Mouse (Mus musculus): Measurements from ENCODE around the gene Slc48a1. TPM values are rescaled to one million over a fixed set of nuclear protein-coding genes. Genes with fewer than 3 reads are reported as not detected.

Slc48a1 gene
- total RNA-seq, 1 experiment from 2014 or later: 20.8 TPM

DNA sequence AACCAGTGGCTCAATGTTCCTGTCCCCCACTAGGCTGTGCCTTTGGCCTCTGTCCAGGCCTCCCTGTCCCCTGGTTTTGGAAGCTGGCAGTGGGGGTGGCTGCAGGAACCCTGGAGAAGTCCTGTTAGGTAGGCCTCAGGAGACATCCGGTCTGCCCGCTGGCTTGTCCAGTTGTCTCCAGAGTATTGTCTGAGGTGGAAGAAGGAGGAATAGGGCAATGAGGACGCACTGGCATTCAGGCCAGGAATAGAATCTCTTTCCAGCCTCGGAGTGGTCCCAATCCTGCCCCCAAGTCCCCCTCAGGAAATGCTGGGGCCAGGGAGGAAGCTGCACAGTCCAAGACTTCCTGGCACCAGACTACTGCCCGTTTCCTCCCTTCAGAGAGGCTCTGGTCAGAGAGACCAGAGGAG, 4.4 kb upstream of the Slc48a1 start:
- no peak for ATAC-seq (ENCODE audit: extremely low read depth, insufficient number of reproducible peaks, low FRiP score, poor library complexity, severe bottlenecking)

DNA sequence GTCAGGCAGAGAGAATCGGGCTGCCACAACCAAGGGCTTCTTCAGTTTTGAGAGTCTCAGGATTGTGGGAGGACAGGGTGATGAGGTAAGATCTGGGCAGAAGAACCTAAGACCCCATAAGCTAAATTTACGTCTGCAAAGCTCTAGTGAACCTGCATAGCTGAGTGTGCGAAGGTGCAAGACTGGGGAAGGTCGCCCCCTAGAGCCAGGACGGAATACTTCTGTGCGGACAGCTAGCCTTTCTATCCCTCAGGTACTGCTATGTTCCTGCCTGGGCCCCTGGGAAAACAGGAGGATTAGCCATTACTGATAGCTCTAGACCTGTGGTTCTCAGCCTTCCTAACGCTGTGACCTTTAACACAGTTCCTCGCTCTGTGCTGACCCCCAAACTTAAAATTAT, 1.8 kb upstream of the Slc48a1 start:
- ATAC-seq (ENCODE audit: extremely low read depth, insufficient number of reproducible peaks, low FRiP score, poor library complexity, severe bottlenecking): peak; percentile 70

DNA sequence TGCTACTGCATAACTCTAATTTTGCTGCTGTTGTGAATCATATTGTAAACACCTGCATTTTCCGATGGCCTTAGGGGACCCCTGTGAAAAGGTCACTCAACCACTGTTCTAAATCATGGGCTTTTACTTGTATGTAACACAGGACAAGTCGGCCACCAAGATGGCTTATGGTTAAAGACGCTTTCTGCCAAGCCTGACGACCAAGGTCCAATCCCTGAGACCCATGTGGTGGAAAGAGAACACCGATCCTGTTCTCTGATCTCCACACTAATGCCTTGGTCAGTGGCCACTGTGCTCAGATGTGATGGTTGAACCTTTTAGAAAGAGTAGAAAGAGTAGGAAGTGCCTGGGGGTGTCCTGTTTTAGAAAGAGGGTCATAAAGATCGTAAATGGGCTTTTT, 1.4 kb upstream of the Slc48a1 start:
- ATAC-seq (ENCODE audit: extremely low read depth, insufficient number of reproducible peaks, low FRiP score, poor library complexity, severe bottlenecking): no peak

DNA sequence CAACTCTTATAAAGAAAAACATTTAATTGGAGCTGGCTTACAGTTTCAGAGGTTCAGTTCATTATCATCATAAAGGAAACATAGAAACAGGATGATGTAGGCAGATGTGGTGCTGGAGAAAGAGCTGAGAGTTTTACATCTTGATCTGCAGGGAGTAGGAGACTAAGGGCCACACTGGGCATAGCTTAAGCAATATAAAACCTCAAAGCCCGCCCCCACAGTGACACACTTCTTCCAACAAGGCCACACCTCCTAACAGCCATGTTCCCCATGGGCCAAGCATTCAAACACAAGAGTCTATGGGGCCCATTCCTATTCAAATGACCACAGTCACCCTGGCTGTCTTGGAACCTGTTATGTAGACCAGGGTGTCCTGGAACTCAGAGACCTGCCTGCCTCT, 1.3 kb downstream of the Slc48a1 start:
- ATAC-seq (ENCODE audit: extremely low read depth, insufficient number of reproducible peaks, low FRiP score, poor library complexity, severe bottlenecking): no peak

DNA sequence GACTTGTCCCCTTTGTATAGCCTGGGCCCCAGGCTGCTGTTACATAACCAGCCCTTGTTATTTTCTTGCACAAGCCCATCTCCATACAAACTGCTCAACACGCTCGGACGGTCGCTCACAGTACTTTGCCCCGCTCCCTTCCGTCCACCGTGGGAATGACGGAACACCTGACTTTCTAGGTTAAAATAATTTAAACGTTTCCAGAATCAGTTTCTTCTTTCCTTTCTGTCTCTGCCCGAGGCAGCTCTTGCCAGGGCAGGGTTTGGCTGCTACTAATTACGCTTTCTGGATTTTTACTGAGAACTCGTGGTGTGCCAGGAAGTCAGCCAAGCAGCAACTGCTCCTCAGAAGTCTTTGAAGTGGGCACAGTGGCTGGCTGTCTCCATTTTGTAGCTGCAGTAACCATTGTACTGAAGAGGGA, 2.3 kb downstream of the Slc48a1 start:
- ATAC-seq (ENCODE audit: extremely low read depth, insufficient number of reproducible peaks, low FRiP score, poor library complexity, severe bottlenecking): no peak

DNA sequence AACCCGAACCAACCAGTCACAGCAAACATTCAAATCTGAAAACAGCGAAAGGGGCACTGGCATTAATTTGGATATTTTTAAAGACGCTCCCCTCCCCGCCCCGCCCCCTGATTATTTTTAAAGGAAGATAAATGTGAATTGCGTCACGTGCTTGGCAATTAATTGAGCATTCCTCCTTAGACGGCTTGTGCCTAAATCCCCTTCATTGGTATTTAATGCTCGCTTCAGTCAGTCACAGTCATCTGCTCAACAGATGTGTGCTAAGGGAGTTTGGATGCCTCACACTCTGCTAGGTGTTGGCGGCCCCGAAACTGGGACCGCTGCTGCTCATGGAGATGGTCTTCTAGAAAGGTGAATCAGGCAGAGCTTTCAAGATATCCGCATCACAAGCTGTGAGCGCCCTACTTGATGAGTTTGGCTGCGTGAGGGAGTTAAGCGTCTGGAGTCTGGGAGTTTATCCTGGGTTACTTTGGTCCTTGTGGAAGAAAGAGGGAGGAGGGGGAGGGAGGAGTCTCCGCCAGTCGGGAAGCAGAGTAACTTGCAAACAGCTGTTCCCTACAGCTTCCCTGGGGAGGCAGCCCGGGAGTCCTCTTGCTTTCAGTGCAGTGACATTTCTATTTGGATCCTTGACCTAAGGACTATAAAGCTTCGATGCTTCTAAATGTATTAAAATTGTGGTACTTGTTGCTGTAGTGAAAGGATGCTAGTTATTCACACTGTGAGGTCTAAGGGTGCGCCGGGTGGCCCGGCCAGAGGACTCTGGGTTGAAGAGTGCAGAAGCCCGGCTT, 3.8 kb downstream of the Slc48a1 start:
- no peak for ATAC-seq (ENCODE audit: extremely low read depth, insufficient number of reproducible peaks, low FRiP score, poor library complexity, severe bottlenecking)

DNA sequence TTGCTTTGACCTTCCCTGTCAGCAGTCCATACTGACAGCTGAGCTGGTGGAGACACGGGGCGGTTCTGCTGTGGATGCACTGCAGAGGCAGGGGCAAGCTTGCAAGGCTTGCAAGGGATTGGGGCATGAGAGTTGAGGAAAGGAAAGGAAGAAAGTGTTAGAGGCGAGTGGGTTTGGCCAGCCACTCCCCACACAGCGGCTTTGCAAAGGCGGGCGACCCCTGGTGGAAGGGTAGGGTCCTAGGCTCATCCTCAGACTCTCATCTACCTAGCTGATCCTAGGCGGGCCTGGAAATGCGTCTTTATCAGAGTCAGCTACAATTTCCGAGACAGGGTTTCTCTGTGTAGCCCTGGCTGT, 4.4 kb downstream of the Slc48a1 start:
- ATAC-seq (ENCODE audit: extremely low read depth, insufficient number of reproducible peaks, low FRiP score, poor library complexity, severe bottlenecking): peak; percentile 49

DNA sequence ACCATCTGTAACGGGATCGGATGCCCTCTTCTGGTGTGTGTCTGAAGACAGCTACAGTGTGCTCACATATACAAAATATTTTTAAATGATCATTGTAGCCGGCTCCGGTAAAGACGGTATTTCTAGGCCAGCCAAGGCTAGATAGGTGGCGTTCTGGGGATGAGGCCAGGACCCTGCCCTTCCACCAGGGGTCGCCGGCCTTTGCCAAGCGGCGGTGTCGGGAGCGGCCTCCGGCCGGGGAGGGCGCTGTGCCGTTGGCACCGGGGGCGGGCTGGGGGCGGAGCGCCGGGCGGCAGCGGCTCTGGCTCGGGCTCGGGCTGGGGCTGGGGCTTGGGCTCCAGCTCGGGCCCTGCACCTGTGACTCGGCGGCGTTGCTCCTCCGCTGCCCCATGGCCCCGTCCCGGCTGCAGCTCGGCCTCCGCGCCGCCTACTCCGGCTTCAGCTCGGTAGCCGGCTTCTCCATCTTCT, 5.8 kb downstream of the Slc48a1 start:
- peak; percentile 72 for ATAC-seq (ENCODE audit: extremely low read depth, insufficient number of reproducible peaks, low FRiP score, poor library complexity, severe bottlenecking)

DNA sequence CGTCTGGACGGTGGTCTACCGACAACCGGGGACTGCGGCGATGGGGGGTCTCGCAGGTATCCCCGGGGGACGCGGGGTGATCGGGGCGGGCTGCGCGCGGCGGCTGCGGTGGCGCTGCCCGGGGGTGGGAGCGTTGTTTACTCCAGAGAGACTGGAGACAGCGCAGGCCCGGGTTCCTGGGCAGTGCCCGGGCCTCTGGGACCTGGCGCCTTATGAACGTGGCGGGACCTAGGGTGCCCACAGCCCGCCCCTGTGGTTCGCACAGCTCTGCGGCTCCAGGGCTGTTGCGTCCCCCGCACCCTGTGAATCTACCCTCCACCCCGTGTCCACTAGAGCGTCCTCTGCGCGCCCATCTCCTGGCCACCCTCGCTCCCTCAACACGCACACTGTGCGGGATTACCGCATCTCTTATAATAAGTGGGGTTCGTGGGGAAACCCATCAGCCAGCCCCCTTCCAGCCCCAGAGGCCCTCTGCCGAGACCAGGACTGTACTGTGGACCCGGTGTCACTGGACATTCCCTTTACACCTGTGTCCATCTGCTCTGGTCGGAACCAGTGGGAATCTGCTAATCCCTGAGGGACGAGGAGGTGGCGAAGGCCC, 6.3 kb downstream of the Slc48a1 start:
- 0 out of 2 replicates have a peak, but pooled peaks have one; percentile 4 for ATAC-seq (ENCODE audit: extremely low read depth, insufficient number of reproducible peaks, low FRiP score, poor library complexity, severe bottlenecking)

DNA sequence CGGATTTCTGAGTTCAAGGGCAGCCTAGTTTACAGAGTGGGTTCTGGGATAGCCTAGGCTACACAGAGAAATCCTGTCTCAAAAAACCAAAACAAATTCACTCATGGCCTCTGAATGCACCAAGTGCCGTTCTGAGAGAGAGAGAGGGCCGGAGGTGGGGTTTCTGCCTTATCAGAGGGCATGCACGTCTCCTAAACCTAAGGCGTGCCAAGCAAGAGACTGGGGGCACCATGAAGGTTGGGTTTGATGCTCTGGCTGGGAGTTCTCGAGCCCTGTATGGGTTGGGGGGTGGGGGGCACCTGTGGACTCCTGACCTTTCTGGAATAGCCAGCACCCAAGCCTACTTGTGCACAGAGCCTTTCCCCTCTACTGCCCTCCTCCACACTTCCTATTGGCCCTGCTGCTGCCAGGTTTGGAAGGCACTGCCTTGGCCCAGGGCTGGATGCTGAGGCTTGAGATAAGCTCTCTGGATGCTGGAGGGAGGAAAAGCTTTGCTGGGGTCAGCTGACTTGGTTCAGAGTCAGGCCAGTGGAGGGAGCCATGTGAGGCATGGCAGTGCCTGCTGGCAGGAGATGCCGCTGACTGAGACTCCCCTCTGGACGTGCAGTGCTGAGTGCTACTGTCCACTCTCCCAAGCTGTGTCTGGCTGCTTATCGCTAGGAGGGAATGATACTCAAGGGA, 7.6 kb downstream of the Slc48a1 start:
- ATAC-seq (ENCODE audit: extremely low read depth, insufficient number of reproducible peaks, low FRiP score, poor library complexity, severe bottlenecking): no peak

DNA sequence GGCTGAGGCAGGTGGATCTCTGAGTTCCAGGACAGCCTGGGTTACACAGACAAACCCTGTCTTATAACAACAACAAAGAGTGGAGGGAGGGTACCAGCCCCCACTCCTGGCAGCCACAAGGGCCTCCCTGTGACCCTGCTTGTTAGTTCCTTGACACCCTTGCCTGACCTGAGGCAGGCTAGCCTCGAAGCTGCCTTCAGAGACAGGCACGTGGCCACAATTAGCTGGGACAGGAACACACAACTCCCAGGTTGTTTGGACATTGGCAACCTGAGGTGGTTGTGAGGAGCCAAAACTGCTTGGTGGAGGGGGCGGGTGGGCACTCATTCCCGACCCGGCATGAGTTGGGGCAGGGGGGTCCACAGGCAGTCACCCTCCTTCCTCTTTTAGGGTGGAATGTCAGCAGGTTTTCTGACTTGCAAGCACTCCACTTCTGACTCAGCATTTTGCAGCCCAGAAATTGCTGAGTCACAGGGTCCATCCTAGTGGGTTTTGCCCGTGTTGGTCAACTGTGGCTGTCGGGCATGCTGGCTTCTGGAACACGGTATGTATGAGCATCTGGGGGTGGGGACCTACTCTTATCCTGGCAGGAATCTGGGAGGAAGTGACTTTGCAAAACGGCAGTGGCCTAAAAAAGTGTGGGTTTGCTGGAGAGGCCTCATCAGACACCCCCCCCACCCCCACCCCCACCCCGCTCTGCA, 8.2 kb downstream of the Slc48a1 start:
- no peak for ATAC-seq (ENCODE audit: extremely low read depth, insufficient number of reproducible peaks, low FRiP score, poor library complexity, severe bottlenecking)

DNA sequence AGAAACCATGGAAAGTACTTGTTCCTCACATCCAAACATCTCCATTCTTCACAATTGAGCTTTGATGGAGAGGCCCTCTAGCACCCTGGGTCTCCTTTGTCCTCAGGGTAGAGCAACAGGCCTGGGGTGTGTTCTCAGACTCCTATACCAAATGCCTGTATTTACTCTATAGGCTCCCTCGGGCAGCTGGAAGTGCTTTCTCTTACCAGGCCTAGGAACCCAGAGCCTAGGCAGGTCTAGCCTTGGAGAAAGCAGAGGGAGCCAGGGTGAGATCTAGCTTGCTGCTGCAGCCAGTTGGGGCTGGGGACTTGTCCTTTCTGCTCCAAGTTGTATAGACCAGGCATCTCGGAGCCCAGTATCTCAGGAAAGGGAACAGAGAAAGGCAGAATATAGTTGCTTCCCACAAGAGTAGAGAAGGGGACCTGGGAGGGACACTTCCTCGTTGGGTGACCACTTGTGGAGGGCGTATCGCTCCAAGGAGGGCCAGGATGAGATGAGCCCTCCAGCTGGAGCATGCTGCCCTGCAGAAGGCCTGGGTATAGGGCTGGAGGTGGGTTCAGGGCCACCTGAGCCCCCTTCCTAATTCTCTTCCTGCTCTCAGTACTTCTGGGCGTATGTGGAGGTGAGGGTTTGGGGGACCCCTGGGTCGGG, 9.0 kb downstream of the Slc48a1 start:
- no peak for ATAC-seq (ENCODE audit: extremely low read depth, insufficient number of reproducible peaks, low FRiP score, poor library complexity, severe bottlenecking)

DNA sequence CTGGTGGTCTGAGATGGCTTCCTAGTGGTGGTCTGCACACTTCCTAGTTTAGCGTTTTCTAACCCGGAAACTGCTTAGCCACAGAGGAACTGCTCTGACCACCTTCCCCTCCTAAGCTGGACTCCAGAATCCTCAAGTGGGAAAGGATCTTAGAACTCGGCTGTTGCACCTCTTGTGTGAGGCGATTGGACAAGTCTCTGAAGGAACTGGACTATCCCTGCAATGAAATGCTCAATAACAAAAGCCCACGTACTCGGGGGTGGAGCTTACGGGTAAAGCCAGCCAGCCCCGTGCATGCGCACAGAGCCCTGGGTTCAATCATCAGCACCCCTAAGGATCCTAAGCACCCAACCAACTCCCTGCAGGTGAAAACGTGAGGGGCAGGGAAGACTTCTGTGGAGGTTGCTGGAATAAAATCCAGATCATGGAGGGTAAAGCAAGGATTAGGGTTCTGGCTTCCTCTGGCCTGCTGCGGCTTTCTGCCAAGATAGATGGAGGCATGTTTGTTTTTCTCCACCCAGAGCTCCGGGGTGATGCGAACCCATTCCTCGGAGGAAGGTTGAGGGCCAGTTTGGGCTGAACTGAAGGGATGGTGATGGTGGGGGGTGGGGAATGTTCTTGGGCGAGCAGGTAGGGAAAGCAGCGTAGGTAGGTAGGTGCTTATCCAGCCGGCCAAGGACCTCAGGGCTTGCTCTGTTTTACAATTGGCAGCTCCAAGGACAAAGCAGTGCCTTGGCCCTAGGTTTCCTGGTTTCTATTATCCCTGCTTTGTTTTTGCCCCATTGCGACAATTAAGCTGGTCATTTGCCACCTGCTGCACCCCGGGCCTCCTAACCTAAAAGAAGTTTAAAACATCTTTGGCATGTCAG, 9.7 kb downstream of the Slc48a1 start:
- ATAC-seq (ENCODE audit: extremely low read depth, insufficient number of reproducible peaks, low FRiP score, poor library complexity, severe bottlenecking): no peak

DNA sequence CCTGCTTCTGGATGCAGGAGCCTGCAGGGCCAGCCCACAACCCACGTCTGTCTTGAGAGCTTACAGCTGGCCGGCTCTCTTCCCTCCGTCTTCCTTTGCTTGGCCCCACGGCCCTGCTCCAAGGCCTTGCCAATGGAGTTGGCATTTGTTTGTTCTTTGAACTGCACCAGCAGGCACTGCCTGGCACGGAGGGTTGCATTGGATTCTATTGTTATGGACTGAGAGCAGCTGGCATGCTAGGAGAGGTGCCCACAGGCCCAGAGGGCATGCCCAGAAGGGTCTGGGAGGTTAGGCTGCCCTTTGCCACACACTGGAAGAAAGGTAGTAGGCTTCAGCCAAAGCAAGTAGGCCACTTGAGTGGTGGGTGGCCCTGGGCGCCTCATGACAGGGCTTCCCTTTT, 10.5 kb downstream of the Slc48a1 start:
- no peak for ATAC-seq (ENCODE audit: extremely low read depth, insufficient number of reproducible peaks, low FRiP score, poor library complexity, severe bottlenecking)

DNA sequence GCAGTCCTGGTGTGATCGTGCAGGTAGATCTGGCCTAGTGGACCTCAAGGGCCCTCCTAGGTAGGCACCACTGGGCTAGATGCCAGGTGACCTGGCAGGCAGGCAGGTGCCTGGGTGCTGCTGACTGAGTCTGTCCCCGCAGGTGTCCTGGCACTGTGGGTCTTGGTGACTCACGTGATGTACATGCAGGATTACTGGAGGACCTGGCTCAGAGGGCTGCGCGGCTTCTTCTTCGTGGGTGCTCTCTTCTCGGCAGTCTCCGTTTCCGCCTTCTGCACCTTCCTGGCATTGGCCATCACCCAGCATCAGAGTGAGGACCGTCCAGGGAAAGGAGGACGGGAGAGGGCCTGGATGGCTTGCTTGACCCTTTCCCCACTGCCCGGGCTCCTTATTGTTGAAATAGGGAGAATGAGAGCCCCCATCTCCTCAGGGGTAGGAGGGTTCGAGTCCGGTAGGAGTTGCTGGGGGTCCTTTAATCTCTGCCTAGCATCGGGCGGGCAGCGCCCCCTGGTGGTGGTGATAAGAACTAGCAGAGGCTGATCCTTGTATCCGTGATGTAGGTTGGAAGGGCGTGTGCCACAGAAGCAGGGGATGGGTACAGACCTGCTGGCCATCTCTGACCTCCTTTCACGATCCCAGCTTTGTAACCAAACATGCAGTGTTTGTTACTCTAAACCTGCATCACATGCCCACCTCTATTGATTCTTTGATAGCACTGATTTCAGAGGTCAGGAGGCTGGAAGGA, 11.6 kb downstream of the Slc48a1 start:
- ATAC-seq (ENCODE audit: extremely low read depth, insufficient number of reproducible peaks, low FRiP score, poor library complexity, severe bottlenecking): peak; percentile 37; the same call in 1 of the 2 replicates

DNA sequence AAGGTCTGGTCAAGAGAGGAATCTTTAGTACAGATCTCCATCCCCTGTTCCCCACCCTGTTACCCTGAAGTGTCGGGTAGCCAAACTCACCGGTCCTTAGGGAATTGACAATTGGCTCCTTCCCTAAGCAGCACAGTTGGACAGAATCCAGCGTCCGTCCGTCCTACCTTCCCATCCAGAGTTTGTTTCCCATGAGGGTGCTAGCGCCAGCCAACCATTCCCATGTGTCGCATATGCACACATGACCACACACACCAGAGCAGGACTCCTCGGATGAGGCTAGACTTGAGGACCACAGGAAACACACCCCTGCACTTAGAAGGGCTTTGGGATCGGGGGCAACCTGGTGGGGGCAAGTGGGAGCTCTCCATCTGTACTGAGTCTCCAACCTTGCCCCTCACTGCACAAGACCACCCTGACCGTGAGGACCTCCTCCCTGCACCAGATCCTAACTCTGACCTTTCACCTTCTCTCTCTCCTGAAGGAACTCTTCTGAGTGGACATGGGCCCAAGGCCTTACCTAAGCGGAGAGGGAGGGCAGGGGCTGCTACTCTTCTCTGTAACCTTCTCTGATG, 12.9 kb downstream of the Slc48a1 start:
- ATAC-seq (ENCODE audit: extremely low read depth, insufficient number of reproducible peaks, low FRiP score, poor library complexity, severe bottlenecking): no peak

Measured in neutrophil, adult 5-6 weeks (primary cell).